Mouse (Mus musculus): ENCODE results near the gene Aagab. TPM values are rescaled to one million over a fixed set of nuclear protein-coding genes. Genes with fewer than 3 reads are reported as not detected.

Aagab gene
- polyA plus RNA-seq (2014; fragmentation: Nextera tagmentation; extraction: Ambion mirVana): 55.4 and 56.8 TPM in 2 replicates

GRCm38 (mm10) chr9:63602043-63602939 is at the start of gene Aagab, which contains the start of gene Iqch:
TSS of gene Aagab (plus strand) at chr9:63602660.
TSS of gene Iqch (minus strand) at chr9:63602493.
- Histone ChIP-seq H3K4me3 (ENCODE audit: low read depth, low read length) (peak within 1 kb of the TSS; percentile 91), H3K9ac (ENCODE audit: low read depth, low read length) (peak within 1 kb of the TSS; percentile 91), H3K27me3 (ENCODE audit: control insufficient read depth, insufficient read depth, low read length) (no peaks in the 10 kb centered on the region), H3K4me1 (replicated peaks; ENCODE audit: control insufficient read depth, insufficient read depth, low read length) (no peaks in the 10 kb centered on the region; the same call in 1 of the 2 replicates), H3K36me3 (ENCODE audit: control insufficient read depth, insufficient read depth, low read length) (no peaks in the 10 kb centered on the region), H3K27ac (ENCODE audit: low read depth, low read length) (peak within 1 kb of the TSS; percentile 61), H3K9me3 (ENCODE audit: control insufficient read depth, low read length) (no peaks in the 10 kb centered on the region), H3K4me2 (replicated peaks; ENCODE audit: low read depth, low read length) (peak within 1 kb of the TSS; percentile 41)
- DNase-seq (ENCODE audit: low spot score): peak; percentile 99
- peak; percentile 99 for ATAC-seq (ENCODE audit: low FRiP score)
- WGBS: 1% methylated on average over 68 of the region's 70 CpGs

GRCm38 (mm10) chr9:63553628-63554027 is 48.8 kb upstream of the Aagab start:
- Histone ChIP-seq H3K4me1 (replicated peaks; ENCODE audit: control insufficient read depth, insufficient read depth, low read length) (no peaks in the 10 kb centered on the region), H3K36me3 (ENCODE audit: control insufficient read depth, insufficient read depth, low read length) (no peaks in the 10 kb centered on the region), H3K4me3 (ENCODE audit: low read depth, low read length) (no peak overlapping the region), H3K9me3 (ENCODE audit: control insufficient read depth, low read length) (no peaks in the 10 kb centered on the region), H3K9ac (ENCODE audit: low read depth, low read length) (no peak overlapping the region), H3K27ac (ENCODE audit: low read depth, low read length) (no peak overlapping the region), H3K4me2 (replicated peaks; ENCODE audit: low read depth, low read length) (no peak overlapping the region), H3K27me3 (ENCODE audit: control insufficient read depth, insufficient read depth, low read length) (no peaks in the 10 kb centered on the region)
- WGBS: 87% methylated on average over 3 of the region's 3 CpGs
- DNase-seq (ENCODE audit: low spot score): no peak
- no peak for ATAC-seq (ENCODE audit: low FRiP score)

DNA sequence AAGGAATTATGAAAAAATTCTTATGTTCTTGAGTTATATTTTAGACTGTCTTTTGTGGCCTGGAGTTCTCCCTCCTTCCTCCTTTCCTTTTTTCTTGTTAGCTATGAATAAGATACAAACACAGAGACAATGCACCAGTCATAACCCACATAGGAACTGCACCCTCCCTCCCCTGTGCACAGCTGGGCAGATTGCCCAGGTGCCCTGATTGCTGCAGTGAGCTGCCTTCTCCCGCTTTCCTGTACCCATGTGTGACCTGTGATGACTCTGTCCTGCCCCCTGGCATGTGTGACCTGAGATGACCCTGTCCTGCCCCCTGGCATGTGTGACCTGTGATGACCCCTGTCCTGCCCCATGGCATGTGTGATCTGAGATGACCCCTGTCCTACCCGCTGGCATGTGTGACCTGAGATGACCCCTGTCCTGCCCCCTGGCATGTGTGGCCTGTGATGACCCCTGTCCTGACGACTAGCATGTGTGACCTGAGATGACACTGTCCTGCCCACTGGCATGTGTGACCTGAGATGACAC is 46.9 kb upstream of the Aagab start:
- H3K27me3 ChIP-seq (ENCODE audit: control insufficient read depth, insufficient read depth, low read length): no peaks in the 10 kb centered on the region
- no peaks in the 10 kb centered on the region for H3K9me3 ChIP-seq (ENCODE audit: control insufficient read depth, low read length)
- no peaks in the 10 kb centered on the region for H3K4me1 ChIP-seq (replicated peaks; ENCODE audit: control insufficient read depth, insufficient read depth, low read length)
- H3K4me2 ChIP-seq (replicated peaks; ENCODE audit: low read depth, low read length): no peak overlapping the region
- H3K9ac ChIP-seq (ENCODE audit: low read depth, low read length): no peak overlapping the region
- H3K4me3 ChIP-seq (ENCODE audit: low read depth, low read length): no peak overlapping the region
- WGBS: 58% methylated on average over 3 of the region's 3 CpGs
- no peak for ATAC-seq (ENCODE audit: low FRiP score)
- no peaks in the 10 kb centered on the region for H3K36me3 ChIP-seq (ENCODE audit: control insufficient read depth, insufficient read depth, low read length)
- H3K27ac ChIP-seq (ENCODE audit: low read depth, low read length): no peak overlapping the region
- no peak for DNase-seq (ENCODE audit: low spot score)

- Histone ChIP-seq H3K27me3 (ENCODE audit: control insufficient read depth, insufficient read depth, low read length) (no peaks in the 10 kb centered on the region), H3K27ac (ENCODE audit: low read depth, low read length) (no peak overlapping the region), H3K4me1 (replicated peaks; ENCODE audit: control insufficient read depth, insufficient read depth, low read length) (no peaks in the 10 kb centered on the region), H3K36me3 (ENCODE audit: control insufficient read depth, insufficient read depth, low read length) (no peaks in the 10 kb centered on the region), H3K4me2 (replicated peaks; ENCODE audit: low read depth, low read length) (no peak overlapping the region), H3K9ac (ENCODE audit: low read depth, low read length) (no peak overlapping the region), H3K9me3 (ENCODE audit: control insufficient read depth, low read length) (no peaks in the 10 kb centered on the region), H3K4me3 (ENCODE audit: low read depth, low read length) (no peak overlapping the region)
- DNase-seq (ENCODE audit: low spot score): no peak
- ATAC-seq (ENCODE audit: low FRiP score): no peak
- WGBS: 79% methylated on average over 1 of the region's 1 CpGs
Measured at GRCm38 (mm10) chr9:63556316-63556715, 46.1 kb upstream of the Aagab start.

GRCm38 (mm10) chr9:63556933-63557332 is 45.5 kb upstream of the Aagab start:
- DNase-seq (ENCODE audit: low spot score) (no peak), ATAC-seq (ENCODE audit: low FRiP score) (no peak)
- no peaks in the 10 kb centered on the region for H3K4me1 ChIP-seq (replicated peaks; ENCODE audit: control insufficient read depth, insufficient read depth, low read length)
- no peak overlapping the region for H3K4me3 ChIP-seq (ENCODE audit: low read depth, low read length)
- no peak overlapping the region for H3K4me2 ChIP-seq (replicated peaks; ENCODE audit: low read depth, low read length)
- WGBS: 85% methylated on average over 8 of the region's 8 CpGs
- H3K9me3 ChIP-seq (ENCODE audit: control insufficient read depth, low read length): no peaks in the 10 kb centered on the region
- H3K27me3 ChIP-seq (ENCODE audit: control insufficient read depth, insufficient read depth, low read length): no peaks in the 10 kb centered on the region
- no peak overlapping the region for H3K27ac ChIP-seq (ENCODE audit: low read depth, low read length)
- H3K36me3 ChIP-seq (ENCODE audit: control insufficient read depth, insufficient read depth, low read length): no peaks in the 10 kb centered on the region
- no peak overlapping the region for H3K9ac ChIP-seq (ENCODE audit: low read depth, low read length)

DNA sequence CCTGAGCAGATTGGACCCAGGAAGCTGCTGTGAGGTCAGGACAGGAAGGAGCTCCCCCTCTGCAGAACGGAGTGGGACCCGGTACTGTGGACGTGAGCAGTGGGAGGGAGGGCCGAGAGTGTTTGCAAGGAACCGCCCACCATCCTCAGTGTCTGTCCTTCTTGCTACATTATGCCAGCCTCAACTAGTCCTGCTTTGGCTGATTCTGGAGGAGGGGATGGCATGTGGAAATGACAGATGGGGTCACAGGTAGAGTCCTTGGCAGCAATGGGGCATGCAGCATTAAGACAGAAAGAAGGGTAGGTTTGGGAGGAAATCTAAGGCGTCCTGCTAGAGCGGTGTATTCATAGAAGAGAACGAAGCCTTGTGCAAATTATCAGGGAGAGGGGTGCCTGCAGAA is 40.5 kb upstream of the Aagab start:
- no peak overlapping the region for H3K9ac ChIP-seq (ENCODE audit: low read depth, low read length)
- H3K4me2 ChIP-seq (replicated peaks; ENCODE audit: low read depth, low read length): no peak overlapping the region
- H3K27me3 ChIP-seq (ENCODE audit: control insufficient read depth, insufficient read depth, low read length): no peaks in the 10 kb centered on the region
- no peak overlapping the region for H3K4me3 ChIP-seq (ENCODE audit: low read depth, low read length)
- H3K27ac ChIP-seq (ENCODE audit: low read depth, low read length): no peak overlapping the region
- WGBS: 71% methylated on average over 8 of the region's 8 CpGs
- ATAC-seq (ENCODE audit: low FRiP score): no peak
- H3K36me3 ChIP-seq (ENCODE audit: control insufficient read depth, insufficient read depth, low read length): no peaks in the 10 kb centered on the region
- no peaks in the 10 kb centered on the region for H3K9me3 ChIP-seq (ENCODE audit: control insufficient read depth, low read length)
- no peak for DNase-seq (ENCODE audit: low spot score)
- no peaks in the 10 kb centered on the region for H3K4me1 ChIP-seq (replicated peaks; ENCODE audit: control insufficient read depth, insufficient read depth, low read length)

- Histone ChIP-seq H3K4me1 (replicated peaks; ENCODE audit: control insufficient read depth, insufficient read depth, low read length) (0 out of 2 replicates have a peak, but pooled peaks cover 2% of the 10 kb centered on the region), H3K9me3 (ENCODE audit: control insufficient read depth, low read length) (no peaks in the 10 kb centered on the region), H3K27ac (ENCODE audit: low read depth, low read length) (no peak overlapping the region), H3K4me2 (replicated peaks; ENCODE audit: low read depth, low read length) (no peak overlapping the region), H3K4me3 (ENCODE audit: low read depth, low read length) (no peak overlapping the region), H3K36me3 (ENCODE audit: control insufficient read depth, insufficient read depth, low read length) (no peaks in the 10 kb centered on the region), H3K27me3 (ENCODE audit: control insufficient read depth, insufficient read depth, low read length) (no peaks in the 10 kb centered on the region), H3K9ac (ENCODE audit: low read depth, low read length) (no peak overlapping the region)
- ATAC-seq (ENCODE audit: low FRiP score) (no peak), DNase-seq (ENCODE audit: low spot score) (no peak)
- 89% methylated on average over 2 of the region's 2 CpGs for WGBS
Measured at GRCm38 (mm10) chr9:63563436-63563835, 39.0 kb upstream of the Aagab start.

- DNase-seq (ENCODE audit: low spot score) (no peak), ATAC-seq (ENCODE audit: low FRiP score) (no peak)
- peaks cover 8% of the 10 kb centered on the region; the same call in 1 of the 2 replicates for H3K4me1 ChIP-seq (replicated peaks; ENCODE audit: control insufficient read depth, insufficient read depth, low read length)
- 83% methylated on average over 6 of the region's 6 CpGs for WGBS
- H3K4me3 ChIP-seq (ENCODE audit: low read depth, low read length): no peak overlapping the region
- no peaks in the 10 kb centered on the region for H3K9me3 ChIP-seq (ENCODE audit: control insufficient read depth, low read length)
- no peak overlapping the region for H3K4me2 ChIP-seq (replicated peaks; ENCODE audit: low read depth, low read length)
- no peaks in the 10 kb centered on the region for H3K27me3 ChIP-seq (ENCODE audit: control insufficient read depth, insufficient read depth, low read length)
- no peak overlapping the region for H3K27ac ChIP-seq (ENCODE audit: low read depth, low read length)
- no peaks in the 10 kb centered on the region for H3K36me3 ChIP-seq (ENCODE audit: control insufficient read depth, insufficient read depth, low read length)
- H3K9ac ChIP-seq (ENCODE audit: low read depth, low read length): no peak overlapping the region
Measured at GRCm38 (mm10) chr9:63568314-63568713, 34.1 kb upstream of the Aagab start.

Measured in hindbrain, embryonic 11.5 days (tissue).